Mouse (Mus musculus) ES-Bruce4 (cell line): ENCODE data around the gene Tbc1d8. TPM values are rescaled to one million over a fixed set of nuclear protein-coding genes. Genes with fewer than 3 reads are reported as not detected.

Experiments
- H3K27ac ChIP-seq: 2 replicates; pipeline ENCODE4 v1.5.1; 2012; ENCODE audit warnings: low read length, inconsistent platforms; ENCODE audit not compliant: insufficient read depth
- H3K27me3 ChIP-seq: 2 replicates; pipeline ENCODE4 v1.6.1; 2012; ENCODE audit warnings: mild to moderate bottlenecking, low read length, inconsistent platforms; ENCODE audit not compliant: control insufficient read depth, poor library complexity, insufficient read depth, severe bottlenecking
- H3K36me3 ChIP-seq: 2 replicates; pipeline ENCODE4 v1.6.1; 2012; ENCODE audit warnings: inconsistent platforms, mild to moderate bottlenecking, low read length, moderate library complexity; ENCODE audit not compliant: control insufficient read depth, poor library complexity, insufficient read depth, severe bottlenecking
- H3K4me1 ChIP-seq: one replicate; pipeline ENCODE4 v1.8.1; 2011; ENCODE audit warnings: low read length; ENCODE audit not compliant: control insufficient read depth, insufficient read depth
- H3K4me3 ChIP-seq: 2 replicates; pipeline ENCODE4 v1.5.1; 2011; ENCODE audit warnings: low read depth, mild to moderate bottlenecking, low read length
- H3K9ac ChIP-seq: 2 replicates; pipeline ENCODE4 v1.6.1; 2012; ENCODE audit warnings: low read depth, mild to moderate bottlenecking, inconsistent platforms; ENCODE audit not compliant: poor library complexity, severe bottlenecking
- H3K9me3 ChIP-seq: replicated peaks from 2 replicates; pipeline ENCODE4 v1.6.1; 2012; ENCODE audit warnings: mild to moderate bottlenecking, low read length, inconsistent platforms; ENCODE audit not compliant: control insufficient read depth, poor library complexity, insufficient read depth, severe bottlenecking
- CTCF ChIP-seq: IDR thresholded peaks from one replicate; pipeline ENCODE4 v1.8.1; 2011; ENCODE audit warnings: low read depth, low read length
- EP300 ChIP-seq: IDR thresholded peaks from 2 replicates; pipeline ENCODE4 v1.6.1; 2011; ENCODE audit warnings: low read depth, low read length; ENCODE audit not compliant: insufficient read depth
- POLR2A ChIP-seq: IDR thresholded peaks from one replicate; pipeline ENCODE4 v1.8.1; 2011; ENCODE audit warnings: low read length; ENCODE audit not compliant: insufficient read depth
- polyA plus RNA-seq: library from polyadenylated mRNA; stranded (reverse); fragments of >200 nt; gene quantifications from 2 replicates; pipeline ENCODE4 v1.2.4, GENCODE M21; 2011; ENCODE audit warnings: low read depth; ENCODE audit not compliant: missing spikeins, insufficient read depth, insufficient read length

The Tbc1d8 gene
- polyA plus RNA-seq, 1 experiment, result 35.2 TPM

- H3K27ac ChIP-seq, result no peak overlapping the region
- H3K9me3 ChIP-seq, result no peaks in the 10 kb centered on the region
- no peaks in the 10 kb centered on the region for H3K36me3 ChIP-seq
- no peaks in the 10 kb centered on the region for H3K4me1 ChIP-seq
- TF ChIP-seq EP300, result no peak
- no peak overlapping the region for H3K9ac ChIP-seq
- no peak overlapping the region for H3K4me3 ChIP-seq
- no peaks in the 10 kb centered on the region for H3K27me3 ChIP-seq
Measured at GRCm38 (mm10) chr1:39502817-39503633, 24.5 kb upstream of the Tbc1d8 start.

- Histone ChIP-seq H3K4me3 (no peak overlapping the region), H3K27ac (no peak overlapping the region), H3K9ac (no peak overlapping the region), H3K36me3 (no peaks in the 10 kb centered on the region), H3K9me3 (no peaks in the 10 kb centered on the region; the same call in none of the 2 replicates), H3K27me3 (no peaks in the 10 kb centered on the region), H3K4me1 (no peaks in the 10 kb centered on the region)
- TF ChIP-seq EP300, result no peak
- TF ChIP-seq POLR2A, result no peak
- no peak for TF ChIP-seq CTCF
Measured at GRCm38 (mm10) chr1:39499485-39499941, 21.0 kb upstream of the Tbc1d8 start.

- no peaks in the 10 kb centered on the region for H3K27me3 ChIP-seq
- H3K4me1 ChIP-seq, result no peaks in the 10 kb centered on the region
- H3K36me3 ChIP-seq, result no peaks in the 10 kb centered on the region
- H3K4me3 ChIP-seq, result no peak overlapping the region
- no peak for TF ChIP-seq EP300
- TF ChIP-seq POLR2A, result no peak
- peak; percentile 69 for TF ChIP-seq CTCF
- no peak overlapping the region for H3K9ac ChIP-seq
- no peak overlapping the region for H3K27ac ChIP-seq
- H3K9me3 ChIP-seq, result no peaks in the 10 kb centered on the region; the same call in none of the 2 replicates
Measured at GRCm38 (mm10) chr1:39497748-39498147, 19.2 kb upstream of the Tbc1d8 start.

- Histone ChIP-seq H3K27me3 (no peaks in the 10 kb centered on the region), H3K36me3 (no peaks in the 10 kb centered on the region), H3K9me3 (no peaks in the 10 kb centered on the region; the same call in none of the 2 replicates), H3K4me1 (no peaks in the 10 kb centered on the region), H3K9ac (no peak overlapping the region), H3K27ac (no peak overlapping the region), H3K4me3 (no peak overlapping the region)
- TF ChIP-seq CTCF, result peak; percentile 54
- TF ChIP-seq POLR2A, result no peak
Measured at GRCm38 (mm10) chr1:39496995-39497394, 18.4 kb upstream of the Tbc1d8 start.

- Histone ChIP-seq H3K9me3 (no peaks in the 10 kb centered on the region; the same call in none of the 2 replicates), H3K36me3 (no peaks in the 10 kb centered on the region), H3K4me3 (no peak overlapping the region), H3K27me3 (no peaks in the 10 kb centered on the region), H3K4me1 (no peaks in the 10 kb centered on the region), H3K27ac (no peak overlapping the region), H3K9ac (no peak overlapping the region)
- no peak for TF ChIP-seq CTCF
- no peak for TF ChIP-seq POLR2A
- no peak for TF ChIP-seq EP300
Measured at GRCm38 (mm10) chr1:39493664-39494063, 15.1 kb upstream of the Tbc1d8 start.

GRCm38 (mm10) chr1:39493165-39493564 lies 14.6 kb upstream of the Tbc1d8 start:
- H3K4me3 ChIP-seq, result no peak overlapping the region
- H3K36me3 ChIP-seq, result no peaks in the 10 kb centered on the region
- no peak overlapping the region for H3K9ac ChIP-seq
- no peaks in the 10 kb centered on the region for H3K4me1 ChIP-seq
- TF ChIP-seq POLR2A (no peak), CTCF (no peak), EP300 (no peak)
- no peaks in the 10 kb centered on the region; the same call in none of the 2 replicates for H3K9me3 ChIP-seq
- no peak overlapping the region for H3K27ac ChIP-seq
- no peaks in the 10 kb centered on the region for H3K27me3 ChIP-seq
